Mouse (Mus musculus) brain, embryonic 14.5 days (tissue): ENCODE measurements around the gene Atp5g1.

ENCODE experiments used
- CTCF ChIP-seq: fragments of 200-500 bp; IDR thresholded peaks from 2 replicates; pipeline ENCODE4 v1.5.1; 2012; ENCODE audit warnings: inconsistent platforms, mild to moderate bottlenecking, moderate library complexity, borderline replicate concordance; ENCODE audit not compliant: insufficient read depth, insufficient read length; ENCODE audit errors: extremely low read depth
- POLR2A ChIP-seq: fragments of 200-500 bp; IDR thresholded peaks from 2 replicates; pipeline ENCODE4 v1.6.1; 2012; ENCODE audit warnings: mild to moderate bottlenecking, inconsistent platforms, borderline replicate concordance; ENCODE audit not compliant: poor library complexity, insufficient read depth, insufficient read length, severe bottlenecking; ENCODE audit errors: extremely low read depth

GRCm38 (mm10) chr11:96064521-96065214 lies 10.8 kb downstream of the Atp5g1 start:
- TF ChIP-seq POLR2A (no peak), CTCF (no peak)
